Mouse (Mus musculus): Measurements from ENCODE around the gene Susd3.

Gene Susd3

GRCm38 (mm10) chr13:49187288-49188218, 61.0 kb downstream of the Susd3 start, which contains the start of gene Ninj1:
Gene Ninj1 (plus strand): TSS chr13:49187485.
- DNase-seq (ENCODE audit: low read depth, low spot score): peak; percentile 76

GRCm38 (mm10) chr13:49186798-49187287, 61.7 kb downstream of the Susd3 start:
- no peak for DNase-seq (ENCODE audit: low read depth, low spot score)

GRCm38 (mm10) chr13:49183646-49184045, 64.9 kb downstream of the Susd3 start:
- DNase-seq (ENCODE audit: low read depth, low spot score): peak; percentile 47

GRCm38 (mm10) chr13:49183161-49183560, 65.3 kb downstream of the Susd3 start:
- no peak for DNase-seq (ENCODE audit: low read depth, low spot score)

GRCm38 (mm10) chr13:49181411-49181984, 67.0 kb downstream of the Susd3 start:
- no peak for DNase-seq (ENCODE audit: low read depth, low spot score)

GRCm38 (mm10) chr13:49180691-49181090, 67.8 kb downstream of the Susd3 start:
- DNase-seq (ENCODE audit: low read depth, low spot score): no peak
